Mouse (Mus musculus) right cerebral cortex, adult 2 months (tissue): ENCODE results near the gene Trmt11.
A peak's percentile ranks its signal among the peaks of the same experiment; 100 is the strongest.
"Not testable (repeated sequence)": the region's sequence is repeated elsewhere in the genome, so short reads cannot be mapped to it uniquely, and the experiment has no call there.

Source experiments
- DNase-seq, 2 experiments: peaks; one replicate each; pipeline ENCODE4 v3.0.0; 2021 to 2022; ENCODE audit warnings: low spot score in 2 of 2

The Trmt11 gene

DNA sequence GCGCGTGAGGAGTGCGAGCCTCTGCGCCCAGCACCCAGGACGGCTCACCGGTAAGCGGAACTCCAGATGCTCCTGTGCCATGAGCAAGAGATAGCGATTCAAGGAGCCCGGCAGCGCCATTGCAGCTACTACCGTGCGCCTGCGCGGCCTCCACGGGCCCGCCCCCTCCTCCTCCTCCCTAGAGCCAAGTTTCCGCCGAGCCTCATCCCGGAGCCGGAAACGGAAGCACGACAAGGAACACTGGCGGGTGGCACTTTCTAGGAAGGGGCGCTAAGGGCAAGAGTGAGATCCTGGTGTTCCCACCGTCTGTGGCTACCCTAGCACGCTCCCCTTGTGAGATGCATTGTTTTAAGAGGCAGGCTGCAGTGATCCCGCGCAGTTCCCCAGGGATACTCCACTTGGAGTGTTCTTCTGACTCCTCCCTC is at the start of gene Trmt11:
Trmt11 (minus strand) TSS at position 208 of the 425 bp plus-strand sequence.
- peak; percentile 90 to 92 for DNase-seq

DNA sequence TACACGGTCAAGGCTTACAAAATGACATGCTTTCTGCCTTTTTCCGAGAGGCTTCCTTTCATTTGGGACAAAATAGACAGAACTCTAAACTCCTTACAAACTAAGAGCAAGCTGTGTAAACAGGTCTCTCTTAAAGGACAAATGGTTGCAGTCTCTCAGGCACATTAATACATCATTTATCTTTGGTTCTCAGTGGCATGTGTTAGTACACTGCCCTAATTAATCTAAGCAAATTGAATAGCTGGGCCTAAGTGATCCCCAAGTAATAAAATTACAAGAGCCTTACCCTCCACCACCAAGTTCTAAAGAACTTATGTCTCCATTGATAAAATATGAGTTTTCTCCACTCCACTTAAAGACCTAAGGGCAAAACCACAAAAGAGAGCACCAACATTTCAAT is 47.1 kb upstream of the Trmt11 start:
- no peak for DNase-seq

- DNase-seq, result no peak
Measured at GRCm38 (mm10) chr10:30638216-30638615, 37.7 kb upstream of the Trmt11 start.

DNA sequence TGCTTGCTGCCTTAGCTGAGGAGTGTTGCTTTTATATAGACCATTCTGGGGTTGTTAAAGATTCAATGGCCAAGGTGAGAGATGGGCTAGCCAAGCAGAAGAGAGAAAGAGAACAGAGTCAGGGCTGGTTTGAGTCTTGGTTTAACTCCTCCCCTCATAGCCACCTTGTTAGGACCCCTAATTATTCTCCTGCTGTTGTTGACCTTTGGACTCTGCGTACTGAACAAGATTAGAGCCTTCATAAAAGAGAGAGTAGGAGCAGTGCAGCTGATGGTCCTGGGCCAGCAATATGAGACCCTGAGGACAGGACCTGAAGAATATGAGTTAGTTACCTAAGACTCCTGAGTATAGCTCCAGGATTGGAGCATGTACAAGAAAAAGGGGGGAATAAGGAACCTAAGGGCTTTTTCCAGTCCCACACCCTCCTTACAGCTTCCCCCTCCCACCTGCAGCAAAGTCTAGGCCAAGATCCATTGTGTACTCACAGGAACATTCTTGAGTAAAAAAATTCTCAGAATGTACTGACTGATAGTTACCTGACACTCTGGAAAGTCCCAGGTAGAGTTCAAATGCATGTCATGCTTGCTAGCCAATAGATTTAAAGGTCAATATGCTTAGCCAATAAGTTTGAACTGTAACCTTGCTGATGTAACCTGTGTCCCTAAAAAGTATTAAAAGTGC is 36.1 kb upstream of the Trmt11 start:
- not testable (repeated sequence) for DNase-seq

- no peak for DNase-seq
Measured at GRCm38 (mm10) chr10:30632718-30633117, 32.2 kb upstream of the Trmt11 start.

DNA sequence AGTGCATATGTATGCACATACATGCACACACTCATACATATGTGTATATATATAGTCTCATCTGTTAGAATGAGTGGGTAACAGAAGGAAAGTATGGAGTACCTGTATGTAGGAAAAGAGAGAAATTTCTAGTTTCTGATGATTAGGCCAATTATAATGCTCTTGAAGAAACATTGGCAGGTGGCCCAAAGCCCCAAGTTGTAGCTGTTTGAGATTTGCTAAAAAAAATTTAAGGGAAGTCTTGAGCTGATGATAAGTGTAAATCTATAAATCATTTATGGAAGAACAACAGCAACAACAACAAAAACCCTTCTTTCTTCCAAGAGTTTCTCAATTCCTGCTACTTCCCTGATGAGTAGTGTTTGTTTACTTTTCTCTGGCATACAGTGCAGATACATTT is 29.4 kb upstream of the Trmt11 start:
- DNase-seq, result no peak

DNA sequence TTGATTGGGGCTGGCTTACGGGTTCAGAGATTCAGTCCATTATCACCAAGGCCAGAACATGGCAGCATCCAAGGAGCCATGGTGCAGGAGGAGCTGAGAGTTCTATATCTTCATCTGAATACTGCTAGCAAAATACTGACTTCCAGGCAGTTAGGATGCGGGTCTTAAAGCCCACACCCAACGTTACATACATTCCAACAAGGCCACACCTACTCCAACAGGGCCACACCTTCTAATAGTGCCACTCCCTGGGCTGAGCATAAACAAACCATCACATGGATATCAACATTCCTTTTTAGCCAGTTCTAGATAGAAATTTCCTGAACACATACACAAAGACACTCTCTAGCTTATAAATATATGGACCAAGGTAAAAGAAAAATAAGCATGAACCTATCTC is 29.0 kb upstream of the Trmt11 start, which contains the start of gene Hint3:
Hint3 (minus strand) TSS at position 120 of the 400 bp plus-strand sequence.
- no peak for DNase-seq

- DNase-seq, result not testable (repeated sequence)
Measured at GRCm38 (mm10) chr10:30628444-30628843, 27.9 kb upstream of the Trmt11 start.

DNA sequence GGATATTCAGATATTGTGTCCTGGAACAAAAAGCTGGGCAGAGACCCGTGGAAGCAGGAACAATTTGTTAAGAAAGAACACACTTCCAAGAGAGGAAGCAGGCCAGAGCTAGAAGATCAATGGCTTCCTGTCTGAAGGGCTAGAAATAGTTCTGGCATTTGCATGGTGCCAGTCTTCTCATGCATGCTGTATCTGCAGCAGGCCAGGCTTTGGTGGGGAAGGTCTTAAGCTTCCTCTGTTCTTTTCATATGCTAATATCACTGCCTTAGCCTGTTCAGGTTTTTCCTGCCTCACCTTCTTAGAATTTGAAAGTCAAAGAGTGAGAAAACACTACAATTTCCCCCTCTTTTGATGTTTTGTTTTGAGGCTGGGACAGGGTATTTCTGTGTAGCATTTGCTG is 27.0 kb upstream of the Trmt11 start:
- DNase-seq, result no peak

- no peak for DNase-seq
Measured at GRCm38 (mm10) chr10:30624161-30625019, 23.8 kb upstream of the Trmt11 start.

- no peak for DNase-seq
Measured at GRCm38 (mm10) chr10:30622928-30623327, 22.4 kb upstream of the Trmt11 start.

- DNase-seq, result no peak
Measured at GRCm38 (mm10) chr10:30618918-30619210, 18.3 kb upstream of the Trmt11 start.

GRCm38 (mm10) chr10:30618091-30618917 is 17.8 kb upstream of the Trmt11 start:
- DNase-seq, result peak; percentile 99

DNA sequence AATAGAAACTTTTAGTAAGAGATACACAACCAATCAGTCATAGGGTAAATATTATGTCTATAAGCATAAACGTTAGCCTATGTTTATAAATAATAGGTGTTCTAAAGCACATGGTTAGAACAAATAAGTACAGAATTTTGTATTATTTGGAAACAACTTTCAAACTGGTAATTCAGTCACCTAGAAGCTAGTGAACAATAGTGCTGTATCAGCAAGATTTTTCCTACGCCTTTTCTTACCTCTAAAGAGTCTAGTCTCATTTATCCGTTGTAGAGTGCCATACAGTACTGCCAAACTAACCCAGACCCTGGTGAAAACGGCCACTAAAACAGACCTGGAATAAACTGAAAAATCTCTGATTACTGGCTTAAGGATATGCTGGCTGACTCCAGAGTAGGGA is 12.5 kb upstream of the Trmt11 start:
- DNase-seq, result no peak

GRCm38 (mm10) chr10:30609614-30610013 is 9.1 kb upstream of the Trmt11 start:
- no peak for DNase-seq

- DNase-seq, result no peak
Measured at GRCm38 (mm10) chr10:30608109-30608508, 7.6 kb upstream of the Trmt11 start.

- DNase-seq, result peak in 1 of 2 experiments; percentile 23
Measured at GRCm38 (mm10) chr10:30600094-30600534, 435 bp downstream of the Trmt11 start.

GRCm38 (mm10) chr10:30587037-30587436 is 13.5 kb downstream of the Trmt11 start:
- peak; percentile 40 to 44 for DNase-seq

DNA sequence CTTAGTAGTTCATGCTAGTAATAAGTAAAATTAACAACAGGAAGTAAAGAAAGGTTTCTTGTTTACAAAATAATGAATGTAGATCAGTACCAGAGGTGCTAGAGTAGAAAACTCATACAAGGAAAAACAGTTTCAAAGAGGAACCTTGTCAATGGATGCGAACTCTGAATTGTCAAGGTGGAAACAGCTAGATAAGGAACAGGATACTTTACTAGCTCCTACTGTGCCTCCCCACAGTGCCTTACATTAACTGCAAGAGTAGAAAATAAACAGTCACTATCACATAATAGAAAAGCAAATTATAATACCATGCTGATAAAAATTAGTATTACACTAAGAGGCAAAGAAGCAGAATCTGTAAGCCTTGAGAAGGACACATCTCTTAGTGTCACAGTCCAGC is 14.9 kb downstream of the Trmt11 start:
- DNase-seq, result no peak

- DNase-seq, result no peak
Measured at GRCm38 (mm10) chr10:30577670-30578280, 22.8 kb downstream of the Trmt11 start.

DNA sequence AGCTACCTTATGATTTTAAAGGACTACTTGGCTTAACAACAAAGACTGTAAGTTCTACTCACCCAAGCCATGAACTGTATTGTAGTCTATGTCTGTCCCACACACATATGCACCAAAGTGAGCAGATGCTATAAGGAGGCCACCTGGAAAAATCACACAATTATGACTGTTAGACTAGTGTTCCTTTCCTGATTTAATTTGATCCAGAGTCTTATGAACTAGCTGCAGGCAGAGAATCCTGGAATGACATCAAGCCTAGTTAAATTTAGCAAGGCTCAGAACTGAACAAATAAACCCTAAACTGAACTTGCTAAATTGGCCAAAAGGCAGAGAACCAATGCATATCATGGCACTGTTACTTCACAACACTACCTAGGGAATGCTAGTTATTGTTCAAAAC is 34.2 kb downstream of the Trmt11 start:
- no peak for DNase-seq

GRCm38 (mm10) chr10:30564651-30565050 is 35.9 kb downstream of the Trmt11 start:
- no peak for DNase-seq
